Mouse (Mus musculus): ENCODE measurements around the gene Prrg2.

Prrg2 gene

DNA sequence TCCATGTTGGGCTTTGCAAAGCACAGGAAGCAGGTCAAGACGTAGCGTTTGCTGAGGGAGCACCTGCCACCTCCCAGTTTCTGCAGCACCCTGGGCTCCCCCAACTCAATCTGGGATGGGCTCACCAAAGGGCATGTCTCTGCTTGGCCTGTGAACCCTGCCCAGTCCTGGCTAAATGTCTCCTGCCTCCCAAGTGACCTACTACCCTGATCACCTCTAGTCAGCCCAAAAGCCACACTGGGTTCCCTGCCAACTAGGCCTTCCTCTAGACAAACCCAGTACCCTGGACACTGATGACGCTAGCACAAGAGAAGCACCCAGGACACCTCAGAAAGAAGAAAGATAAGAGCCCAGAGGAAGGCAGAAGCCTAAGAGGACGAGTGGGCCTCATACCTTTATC lies 49.7 kb downstream of the Prrg2 start:
- DNase-seq (ENCODE audit: low read depth in 1 of 2, low spot score in 2 of 2) = no peak

DNA sequence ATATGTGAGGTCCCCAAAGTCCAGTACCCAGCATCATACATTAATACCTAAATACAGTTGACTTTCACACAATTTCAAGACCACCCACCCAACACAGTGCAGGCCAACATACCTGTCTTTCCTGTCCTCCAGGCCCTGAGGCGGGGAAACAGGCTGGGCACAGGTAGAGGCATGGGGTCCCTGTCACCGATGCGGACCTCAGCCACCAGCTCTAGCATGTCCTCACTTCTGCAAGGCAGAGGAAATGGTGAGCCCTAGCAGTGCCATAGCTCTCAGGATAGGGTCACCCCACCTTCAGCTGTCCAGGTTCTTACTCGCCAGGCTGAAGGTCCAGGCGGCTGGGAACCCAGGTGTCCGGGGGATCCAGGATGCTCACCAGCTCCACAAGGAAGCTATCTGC lies 50.5 kb downstream of the Prrg2 start:
- DNase-seq (ENCODE audit: low read depth in 1 of 2, low spot score in 2 of 2) = no peak

DNA sequence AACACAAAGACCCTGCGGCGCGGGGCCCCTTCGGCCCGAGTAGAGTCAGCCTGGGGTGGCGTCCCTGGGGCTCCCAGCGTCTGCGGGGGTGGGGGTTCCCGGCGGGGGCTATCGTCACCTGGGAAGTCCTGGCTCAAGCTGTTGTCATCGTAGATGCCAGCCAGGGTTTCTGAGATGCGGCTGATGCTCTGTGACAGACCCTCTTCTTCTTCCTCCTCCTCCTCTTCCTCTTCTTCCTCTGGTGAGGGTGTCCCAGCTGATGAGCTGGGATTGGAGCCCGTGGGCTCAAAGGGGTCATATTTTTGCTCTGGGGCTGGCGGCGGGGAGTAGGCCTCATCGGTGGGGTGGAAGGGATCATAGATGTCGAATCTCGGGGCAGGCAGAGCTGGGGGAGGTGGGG lies 54.1 kb downstream of the Prrg2 start:
- no peak for DNase-seq (ENCODE audit: low read depth in 1 of 2, low spot score in 2 of 2)

DNA sequence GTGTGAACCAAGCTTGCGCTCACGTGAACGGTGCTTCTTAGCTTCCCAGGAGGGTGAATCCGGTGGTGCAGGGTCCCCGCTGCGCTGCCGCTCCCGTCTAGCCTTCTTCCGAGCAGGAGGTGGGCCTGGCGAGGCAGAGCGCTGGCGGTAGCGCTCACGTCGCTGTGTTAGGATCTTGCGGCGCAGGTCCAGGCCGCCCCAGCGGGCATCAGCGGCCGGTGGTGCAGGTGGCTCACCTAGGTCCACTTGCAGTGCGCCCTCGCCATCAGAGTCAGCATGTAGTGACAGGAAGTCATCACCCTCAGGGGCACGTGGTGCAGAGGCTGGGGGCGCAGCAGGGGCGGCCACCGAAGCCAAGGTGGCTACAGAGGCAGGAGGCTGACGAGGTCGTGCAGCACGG lies 54.6 kb downstream of the Prrg2 start:
- DNase-seq (ENCODE audit: low read depth in 1 of 2, low spot score in 2 of 2) = no peak

DNA sequence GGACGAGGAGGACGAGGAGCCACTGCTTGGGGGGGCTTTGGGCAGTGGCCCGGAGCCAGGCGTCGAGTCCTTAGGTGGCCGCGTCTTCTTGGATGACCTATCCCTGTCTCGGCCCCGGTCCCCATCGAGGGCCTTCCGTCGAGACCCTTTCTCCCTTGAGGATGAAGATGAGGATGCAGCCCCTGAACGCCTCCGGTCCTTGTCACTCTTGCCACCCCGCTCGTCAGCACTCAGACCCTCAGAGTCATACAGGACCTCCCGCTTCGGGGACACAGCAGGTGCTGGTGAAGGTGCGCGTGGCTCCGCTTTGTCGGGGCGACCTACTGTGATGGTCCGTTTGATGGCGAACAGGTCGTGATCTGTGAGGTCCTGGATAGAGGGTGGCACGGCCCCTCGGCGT lies 55.3 kb downstream of the Prrg2 start:
- DNase-seq (ENCODE audit: low read depth in 1 of 2, low spot score in 2 of 2) = no peak

DNA sequence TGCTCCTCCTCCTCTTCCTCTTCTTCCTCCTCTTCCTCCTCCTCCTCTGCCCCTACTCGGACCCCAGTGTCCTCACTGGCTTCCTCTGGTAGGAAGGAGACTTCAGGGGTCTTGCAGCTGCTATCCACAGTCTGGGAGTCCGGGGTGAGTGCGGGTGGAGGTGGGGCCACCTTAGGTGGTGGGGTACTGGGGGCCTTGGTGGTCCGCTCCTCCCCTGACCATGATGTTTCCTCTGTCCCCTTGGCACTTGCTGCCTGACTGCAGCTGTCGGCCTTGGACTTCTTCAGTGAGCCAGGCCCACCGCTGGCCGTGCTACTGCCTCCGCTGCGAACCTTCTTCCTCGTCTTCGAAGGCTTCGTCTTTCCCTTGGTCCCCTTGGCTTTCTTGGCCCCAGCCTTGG lies 56.0 kb downstream of the Prrg2 start:
- no peak for DNase-seq (ENCODE audit: low read depth in 1 of 2, low spot score in 2 of 2)

DNA sequence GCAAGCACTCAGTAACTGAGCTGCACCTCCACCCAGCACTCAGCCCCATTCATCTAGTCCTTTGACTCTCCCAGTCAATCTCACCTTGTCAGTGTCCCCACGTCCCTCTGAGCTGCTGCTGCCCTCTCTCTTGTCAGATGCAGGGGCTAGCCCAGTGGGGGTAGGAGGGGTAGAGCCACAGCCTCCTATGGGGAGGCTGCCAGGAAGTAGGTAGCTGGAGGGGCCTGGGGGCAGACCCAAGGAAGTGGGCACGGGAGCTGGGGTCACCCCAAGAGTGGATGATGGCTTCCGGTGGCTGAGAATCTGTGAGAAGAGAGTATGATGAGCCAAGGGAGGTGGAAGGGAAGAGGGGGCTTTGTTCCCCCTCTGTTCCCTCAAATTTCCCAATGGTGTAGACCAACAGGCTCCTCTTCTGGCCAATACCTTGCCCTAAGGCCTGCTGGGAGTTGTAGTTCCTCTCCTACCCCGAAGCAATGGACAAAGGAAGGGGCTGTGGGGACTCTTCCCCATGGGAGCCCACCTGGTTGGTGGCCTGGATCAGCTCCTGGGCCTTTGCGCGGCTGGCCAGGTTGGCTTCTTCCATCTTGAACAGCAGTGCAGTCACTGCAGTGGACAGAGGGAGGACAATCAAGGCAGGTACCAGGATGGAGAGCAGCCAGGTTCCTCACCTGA lies 57.0 kb downstream of the Prrg2 start:
- no peak for DNase-seq (ENCODE audit: low read depth in 1 of 2, low spot score in 2 of 2)

DNA sequence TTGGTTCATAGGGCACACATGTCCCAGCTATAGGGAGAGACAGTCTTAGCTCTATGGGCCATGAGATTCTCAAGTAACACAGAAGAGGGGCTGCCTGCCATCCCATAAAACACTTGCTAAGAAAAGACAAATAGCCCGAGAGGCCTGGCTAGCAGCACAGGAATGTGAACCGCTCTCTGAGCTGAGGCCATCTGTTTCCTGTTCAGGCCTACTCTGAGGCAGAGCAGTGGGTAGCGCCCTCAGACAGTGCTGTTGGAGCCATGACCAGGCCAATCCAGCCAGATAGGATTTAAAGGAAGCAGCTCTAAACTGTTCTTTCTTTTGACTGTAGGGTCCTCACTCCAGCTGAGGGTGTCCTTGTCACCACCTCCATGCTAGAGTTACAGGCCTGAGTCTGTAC lies 57.9 kb downstream of the Prrg2 start:
- no peak for DNase-seq (ENCODE audit: low read depth in 1 of 2, low spot score in 2 of 2)
